18 mouse cellular contexts compared by ENCODE assay signal in the genomic region with DNA sequence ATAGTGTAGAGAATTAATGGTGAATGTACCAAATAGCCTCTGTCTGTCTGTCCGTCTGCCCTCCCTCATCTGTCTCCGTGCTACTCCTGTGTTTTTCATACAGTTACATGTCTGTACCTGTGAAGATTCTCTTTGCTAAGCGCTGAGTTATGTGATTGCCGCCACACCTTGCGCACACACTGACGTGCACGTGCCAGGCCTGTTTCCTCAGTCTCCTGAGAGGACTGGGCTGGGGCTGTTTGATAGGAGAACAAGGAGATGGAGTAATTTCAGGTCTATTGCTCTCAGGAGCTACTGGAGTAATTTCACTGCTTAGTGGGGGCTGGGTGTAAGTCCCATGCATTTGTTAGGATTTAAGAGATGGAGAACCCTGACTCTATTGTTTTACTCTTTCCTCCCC. TPM values are rescaled to one million over a fixed set of nuclear protein-coding genes. Genes with fewer than 3 reads are reported as not detected.
"Had no signal": no experiment of that assay in that cellular context is flagged by ENCODE, and none has a peak within 500 bp of the region (broad histone marks: within the 10 kb centered on the region; RNA-seq: fewer than 3 reads in every experiment).

No protein-coding gene starts in this region.

- H3K4me3 ChIP-seq: limb, embryonic 15.5 days; liver, embryonic 12.5 days; midbrain, embryonic 12.5 days; neural tube, embryonic 13.5 days had no signal

- H3K4me2 ChIP-seq: limb, embryonic 15.5 days; liver, embryonic 12.5 days; lung, embryonic 14.5 days; midbrain, embryonic 12.5 days; neural tube, embryonic 13.5 days had no signal

- H3K9ac ChIP-seq: limb, embryonic 15.5 days; liver, embryonic 12.5 days; lung, embryonic 14.5 days; midbrain, embryonic 12.5 days; neural tube, embryonic 13.5 days had no signal

- ATAC-seq: hindbrain, embryonic 16.5 days; inflammation-experienced regulatory T-cells, adult 6 months; liver, embryonic 12.5 days; midbrain, embryonic 16.5 days had no signal

- H3K4me1 ChIP-seq: limb, embryonic 15.5 days; liver, embryonic 12.5 days; midbrain, embryonic 12.5 days had no signal

- H3K27ac ChIP-seq: kidney, postnatal 0 days; limb, embryonic 15.5 days; liver, embryonic 12.5 days; midbrain, embryonic 12.5 days; neural tube, embryonic 13.5 days had no signal

- H3K36me3 ChIP-seq: limb, embryonic 15.5 days; liver, embryonic 12.5 days; midbrain, embryonic 12.5 days; neural tube, embryonic 13.5 days had no signal

- H3K9me3 ChIP-seq: limb, embryonic 15.5 days; liver, embryonic 12.5 days; midbrain, embryonic 12.5 days; neural tube, embryonic 13.5 days had no signal

- H3K27me3 ChIP-seq: limb, embryonic 15.5 days; liver, embryonic 12.5 days; midbrain, embryonic 12.5 days; neural tube, embryonic 13.5 days had no signal

- DNase-seq: kidney, adult 9 months; kidney, postnatal 4 days; lung, embryonic 14.5 days; retina, postnatal 1 day; right cerebral cortex, postnatal 4 days; spleen, adult 18-20 months; thymus, adult 18-20 months; thymus, postnatal 14 days had no signal

RNA-seq across cellular contexts. Expression of a gene that starts 6.2 kb away (rescaled TPM):
- total RNA-seq: megakaryocyte-erythroid progenitor cell, adult 5-6 weeks had no signal
- polyA plus RNA-seq: inflammation-experienced regulatory T-cells, adult 6 months; kidney, postnatal 0 days; liver, embryonic 12.5 days; liver, embryonic 16.5 days had no signal
